Mouse (Mus musculus) cortical plate, adult 2 months (tissue): ENCODE results near the gene Macrod2.

Experiments
- CTCF ChIP-seq: fragments of 200-500 bp; IDR thresholded peaks from 2 replicates; pipeline ENCODE4 v1.5.1; 2011; ENCODE audit warnings: mild to moderate bottlenecking, control low read depth, low read length; ENCODE audit not compliant: insufficient read depth; ENCODE audit errors: extremely low read depth
- POLR2A ChIP-seq: fragments of 200-500 bp; IDR thresholded peaks from 2 replicates; pipeline ENCODE4 v1.6.1; 2011; ENCODE audit warnings: mild to moderate bottlenecking, low read length, control low read depth; ENCODE audit not compliant: insufficient read depth; ENCODE audit errors: extremely low read depth

DNA sequence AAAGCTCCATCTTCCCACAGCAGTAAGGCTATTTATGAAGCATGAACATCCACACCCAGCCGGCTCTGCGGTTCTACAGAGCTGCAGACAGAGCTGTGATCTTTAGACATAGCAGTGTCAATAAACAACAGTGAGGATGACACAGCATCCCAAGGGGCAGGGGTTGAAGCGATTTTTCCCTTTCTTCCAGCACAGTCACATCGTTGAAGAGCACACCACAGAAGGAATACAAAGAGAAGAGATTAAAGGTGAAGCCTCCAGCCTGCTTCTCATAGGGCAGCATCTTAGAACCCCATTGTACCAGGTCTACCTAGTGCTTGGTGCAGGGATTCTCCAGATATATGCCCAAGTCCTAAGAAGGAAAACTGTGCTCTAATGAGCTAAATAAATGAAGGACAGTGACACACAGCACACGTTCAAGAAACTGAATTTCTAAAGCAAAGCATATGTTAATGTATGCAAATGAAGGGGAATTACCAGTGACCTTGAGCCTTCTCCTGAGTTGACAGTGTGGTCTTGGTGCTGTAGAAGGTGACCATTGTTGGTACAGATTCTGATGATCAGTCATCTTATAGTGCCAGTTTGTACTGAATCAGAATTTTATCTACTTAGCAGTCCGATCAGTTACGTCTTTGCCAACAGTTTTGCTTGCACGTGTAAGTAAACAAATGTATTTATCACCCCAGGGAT, 1021.9 kb downstream of the Macrod2 start:
- no peak for TF ChIP-seq CTCF
- TF ChIP-seq POLR2A: no peak
